Mouse (Mus musculus) liver (tissue): ENCODE results near the gene Zfp949.

Source experiments
- DNase-seq: peaks from one replicate; pipeline ENCODE4 v3.0.0-alpha.2; 2020; ENCODE audit warnings: mixed read lengths

Gene Zfp949

GRCm38 (mm10) chr9:88547851-88548613, at the start of gene Zfp949:
Gene Zfp949 (plus strand): TSS chr9:88548020.
- DNase-seq = peak; percentile 74

DNA sequence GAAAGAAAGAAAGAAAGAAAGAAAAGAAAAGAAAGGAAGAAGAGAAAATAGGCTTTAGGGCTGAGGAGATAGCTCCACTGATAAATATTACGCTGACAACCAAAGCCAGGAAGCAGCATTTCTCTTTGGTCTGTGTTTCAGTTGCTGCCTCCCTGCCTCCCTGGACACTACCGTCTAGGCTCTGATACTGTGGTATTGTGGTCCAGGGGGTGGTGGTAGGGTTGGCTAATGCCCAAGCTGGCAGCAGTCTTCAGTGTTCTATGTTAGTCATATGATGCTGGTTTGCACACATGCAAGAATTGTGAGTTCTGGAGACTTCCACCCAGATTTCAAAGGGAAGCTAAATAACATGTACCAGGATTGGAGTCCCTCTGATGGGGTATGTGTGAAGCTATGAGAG, 47.7 kb upstream of the Zfp949 start:
- DNase-seq = no peak

DNA sequence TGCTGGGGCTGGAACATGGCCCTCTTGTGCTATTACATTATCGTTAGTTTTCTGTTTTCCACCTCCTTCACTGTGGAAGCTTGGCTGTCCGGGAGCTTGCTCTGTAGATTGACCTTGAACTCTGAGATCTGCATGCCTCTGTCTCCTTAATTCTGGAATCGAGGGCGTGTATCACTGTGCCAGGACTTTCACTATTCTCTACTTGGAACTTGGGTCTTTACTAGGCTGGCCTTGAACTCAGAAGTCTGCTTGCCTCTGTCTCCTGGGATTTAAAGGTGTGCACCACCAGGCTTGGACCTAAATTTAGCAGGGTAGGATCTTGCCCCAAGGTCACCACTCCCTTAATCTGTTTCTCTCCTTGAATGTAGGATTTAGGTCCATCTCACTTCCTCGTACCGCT, 46.0 kb upstream of the Zfp949 start:
- DNase-seq = no peak

DNA sequence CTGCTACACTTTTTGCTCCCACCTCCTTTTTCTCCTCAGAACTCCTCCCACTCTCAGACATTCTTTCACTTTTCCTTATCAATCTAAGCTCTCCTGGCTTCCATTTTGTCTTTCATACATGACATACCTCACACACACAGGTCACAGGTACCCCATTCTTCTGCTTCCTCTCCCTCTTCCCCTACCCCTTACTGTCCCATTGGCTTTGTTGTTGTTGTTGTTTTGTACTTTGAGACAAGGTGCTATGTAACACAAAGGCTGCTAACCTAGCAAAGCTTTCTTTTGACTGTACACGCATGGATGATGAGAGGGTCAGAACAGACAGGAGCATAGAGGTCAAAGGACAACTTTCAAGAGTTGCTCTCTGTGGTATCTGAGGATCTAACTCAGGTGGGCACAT, 32.3 kb upstream of the Zfp949 start:
- DNase-seq = no peak

DNA sequence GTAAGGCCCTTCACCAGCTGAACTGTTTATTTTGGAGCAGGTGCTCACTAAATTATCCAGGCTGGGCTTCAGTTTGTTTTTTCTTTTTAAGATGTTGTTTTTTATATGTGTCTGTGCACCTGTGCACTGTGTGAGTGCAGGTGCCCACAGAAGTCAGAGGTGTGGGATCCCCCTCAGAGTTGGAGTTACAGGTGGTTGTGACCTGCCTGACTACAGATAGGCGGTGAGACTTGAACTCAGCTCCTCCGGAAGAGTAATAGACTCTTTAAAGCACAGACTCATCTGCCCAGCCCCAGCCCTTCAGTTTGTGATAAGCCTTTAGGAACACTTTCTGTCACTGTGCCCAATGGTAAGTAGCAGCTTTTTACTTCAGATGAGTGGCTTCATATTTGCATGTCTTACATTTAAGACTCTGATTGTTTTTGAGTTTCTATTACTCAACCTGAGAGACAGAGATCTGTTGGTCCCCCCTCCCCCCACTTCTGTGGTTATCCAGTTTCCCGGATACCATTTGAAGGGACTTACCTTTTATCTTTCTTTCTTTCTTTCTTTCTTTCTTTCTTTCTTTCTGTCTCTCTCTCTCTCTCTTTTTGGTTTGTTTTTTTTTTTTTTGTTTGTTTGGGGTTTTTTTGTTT, 31.3 kb upstream of the Zfp949 start:
- DNase-seq = no peak

- DNase-seq = no peak
Observed at GRCm38 (mm10) chr9:88519390-88520121, 28.3 kb upstream of the Zfp949 start.

GRCm38 (mm10) chr9:88520122-88520848, 27.5 kb upstream of the Zfp949 start:
- peak; percentile 20 for DNase-seq

GRCm38 (mm10) chr9:88520849-88521483, 26.9 kb upstream of the Zfp949 start:
- DNase-seq = no peak

GRCm38 (mm10) chr9:88521961-88522568, 25.8 kb upstream of the Zfp949 start:
- DNase-seq = no peak

DNA sequence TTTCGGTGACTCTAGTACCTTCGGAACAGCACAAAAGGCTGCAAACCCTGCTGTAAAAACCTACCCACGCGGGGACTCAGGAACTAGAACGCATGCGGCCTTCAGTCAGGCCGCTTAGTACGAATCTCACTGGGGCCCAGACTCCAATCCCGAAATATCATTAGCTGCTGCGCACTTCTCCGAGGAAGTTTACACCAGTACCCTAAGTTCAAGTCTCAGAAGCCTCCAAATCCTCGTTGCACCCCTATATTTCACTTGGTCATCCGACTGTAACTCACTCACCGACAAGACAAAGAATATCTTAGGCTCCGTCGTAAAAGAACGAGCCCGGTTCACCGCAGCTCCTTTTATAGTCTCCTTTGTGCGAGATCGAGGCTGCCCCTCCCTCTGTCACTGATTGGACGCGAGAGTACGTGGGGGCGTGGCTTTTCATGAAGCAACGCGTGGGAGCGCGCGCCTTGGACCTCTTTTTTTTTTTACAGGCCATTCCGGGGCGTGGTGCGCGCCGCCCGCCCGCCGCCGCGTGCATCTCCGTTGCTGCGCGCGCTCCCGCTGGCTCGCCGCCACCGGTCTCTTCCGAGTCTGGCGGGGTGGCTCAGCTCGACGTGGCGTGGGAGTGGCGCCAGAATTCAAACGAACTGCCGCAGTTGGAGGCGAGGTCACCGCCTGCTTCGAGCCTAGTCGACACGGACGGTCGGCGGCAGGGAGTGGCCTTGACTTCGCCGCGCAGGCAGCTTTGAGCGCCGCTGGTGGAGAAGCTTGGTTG, 25.1 kb upstream of the Zfp949 start:
- peak; percentile 97 for DNase-seq

DNA sequence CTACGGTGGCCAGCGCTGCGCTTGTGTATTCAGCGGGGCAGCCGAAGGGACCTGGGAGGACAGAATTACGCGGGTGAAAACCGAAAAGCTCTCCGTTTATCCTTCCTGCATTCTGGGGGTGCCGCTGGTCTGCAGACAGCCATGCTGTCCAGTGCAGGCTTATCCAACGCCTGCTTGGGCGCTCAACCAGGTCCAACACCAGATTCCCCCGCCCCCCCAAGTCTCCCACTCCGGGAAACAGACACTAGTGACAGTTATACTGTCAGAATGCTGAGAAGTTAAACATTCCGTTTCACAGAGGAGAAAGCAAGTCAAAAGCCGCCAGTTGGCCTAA, 24.5 kb upstream of the Zfp949 start:
- DNase-seq = no peak

DNA sequence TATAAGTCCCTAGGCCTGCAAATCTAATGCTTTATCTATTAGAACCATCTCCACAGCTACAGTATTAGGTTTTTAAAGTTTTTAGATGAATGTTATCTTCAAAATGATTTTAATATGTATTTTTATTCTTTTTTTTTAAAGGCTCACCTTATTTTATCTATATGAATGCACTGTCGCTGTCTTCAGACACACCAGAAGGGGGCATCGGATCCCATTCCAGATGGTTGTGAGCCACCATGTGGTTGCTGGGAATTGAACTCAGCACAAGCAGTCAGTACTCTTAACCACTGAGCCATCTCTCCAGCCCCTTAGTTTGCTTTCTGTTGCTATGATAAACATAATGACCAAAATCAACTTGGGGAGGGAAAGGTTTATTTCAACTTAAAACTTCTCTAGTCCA, 23.5 kb upstream of the Zfp949 start:
- DNase-seq = no peak

DNA sequence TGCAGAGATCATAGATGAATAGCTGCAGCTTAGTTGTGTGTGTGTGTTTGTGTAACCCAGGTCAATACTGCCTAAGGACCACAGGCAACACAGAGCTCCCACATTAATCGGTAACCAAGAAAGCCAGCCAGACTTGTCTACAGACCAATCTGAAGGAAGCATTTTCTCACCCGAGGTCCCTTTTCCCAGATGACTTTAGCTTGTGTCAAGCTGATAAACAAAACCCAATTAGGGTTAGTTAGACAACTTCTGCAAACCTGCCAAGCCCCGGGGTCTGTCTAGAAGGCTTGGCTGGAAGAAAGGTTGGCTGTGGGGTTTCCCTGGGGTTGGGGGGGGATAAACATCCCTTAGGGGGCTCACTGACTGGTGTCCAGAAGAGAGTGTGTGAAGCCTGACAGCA, 23.0 kb upstream of the Zfp949 start:
- DNase-seq = no peak

DNA sequence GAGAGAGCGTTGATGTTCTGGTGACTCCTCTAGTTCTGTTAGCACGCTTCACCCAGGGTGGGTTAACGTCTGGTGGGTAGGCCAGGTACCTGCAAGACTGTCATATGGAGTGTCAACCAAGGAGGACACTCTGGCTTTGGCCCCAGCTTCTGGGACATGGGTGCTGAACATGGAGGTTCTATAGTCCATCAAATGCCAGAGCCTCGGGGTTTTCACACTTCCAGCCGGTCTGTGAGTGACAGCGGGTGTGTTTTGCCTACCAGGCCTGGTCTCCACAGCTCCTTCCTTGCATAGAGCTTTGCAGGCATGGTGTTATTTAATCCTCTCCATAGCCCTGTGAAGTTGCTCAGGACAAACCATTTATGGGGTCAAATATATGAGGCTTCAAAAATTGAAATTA, 22.5 kb upstream of the Zfp949 start:
- no peak for DNase-seq

DNA sequence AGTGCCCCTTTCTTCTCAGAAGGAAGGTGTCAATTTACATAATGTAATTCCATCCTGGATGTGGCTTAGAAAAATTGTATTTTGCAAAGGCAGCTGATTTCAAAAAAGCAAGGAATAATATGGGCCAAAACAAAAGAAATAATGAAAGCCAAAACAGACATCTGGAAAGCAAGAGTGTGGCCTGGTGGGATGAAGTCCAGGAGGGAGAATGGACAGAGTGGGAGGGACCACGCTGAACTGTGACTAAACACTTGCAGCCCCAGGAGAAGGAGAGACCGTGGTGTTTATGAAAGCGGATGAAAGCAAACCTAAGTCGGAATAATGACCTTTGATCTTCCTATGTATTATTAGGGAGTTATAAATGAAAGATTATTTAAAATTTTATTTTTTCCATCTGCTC, 19.9 kb upstream of the Zfp949 start:
- DNase-seq = no peak

- DNase-seq = no peak
Observed at GRCm38 (mm10) chr9:88528736-88529135, 19.1 kb upstream of the Zfp949 start.

DNA sequence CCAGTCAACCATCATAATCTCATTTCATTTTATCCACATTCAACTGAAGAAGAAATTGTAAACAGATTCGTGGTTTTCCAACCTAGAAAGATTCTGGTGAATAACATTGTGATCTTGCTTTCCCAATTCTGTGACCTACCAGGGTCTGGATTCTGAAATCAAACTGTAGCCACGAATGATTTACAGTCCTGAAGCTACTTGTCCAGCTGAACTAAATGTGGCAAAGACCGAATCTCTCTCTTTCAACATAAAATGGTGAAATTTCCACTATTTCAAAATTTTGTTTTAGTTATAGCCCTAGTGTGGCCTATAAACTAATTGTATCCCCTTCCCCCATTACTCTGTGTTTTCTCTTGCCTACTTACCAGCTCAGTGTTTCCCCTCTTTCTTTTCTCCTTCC, 18.2 kb upstream of the Zfp949 start:
- DNase-seq = no peak

- no peak for DNase-seq
Observed at GRCm38 (mm10) chr9:88529979-88530580, 17.7 kb upstream of the Zfp949 start.

DNA sequence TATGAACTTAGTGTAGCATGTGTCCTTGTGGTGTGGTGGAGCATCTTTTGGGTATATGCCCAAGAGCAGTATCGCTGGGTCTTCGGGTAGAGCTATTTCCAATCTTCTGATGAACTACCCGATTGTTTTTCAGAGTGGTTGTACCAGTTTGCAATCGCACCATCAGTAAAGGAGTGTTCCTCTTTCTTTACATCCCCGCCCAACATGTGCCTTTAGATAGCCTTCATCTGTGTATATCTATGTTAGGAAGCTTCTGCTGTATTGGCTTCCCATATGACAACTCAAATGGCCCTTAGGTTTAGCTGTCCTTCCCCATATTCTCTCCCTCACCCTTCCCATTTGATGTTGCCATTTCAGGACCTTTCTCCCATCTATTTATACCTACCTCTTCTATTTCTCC, 13.7 kb upstream of the Zfp949 start:
- no peak for DNase-seq

DNA sequence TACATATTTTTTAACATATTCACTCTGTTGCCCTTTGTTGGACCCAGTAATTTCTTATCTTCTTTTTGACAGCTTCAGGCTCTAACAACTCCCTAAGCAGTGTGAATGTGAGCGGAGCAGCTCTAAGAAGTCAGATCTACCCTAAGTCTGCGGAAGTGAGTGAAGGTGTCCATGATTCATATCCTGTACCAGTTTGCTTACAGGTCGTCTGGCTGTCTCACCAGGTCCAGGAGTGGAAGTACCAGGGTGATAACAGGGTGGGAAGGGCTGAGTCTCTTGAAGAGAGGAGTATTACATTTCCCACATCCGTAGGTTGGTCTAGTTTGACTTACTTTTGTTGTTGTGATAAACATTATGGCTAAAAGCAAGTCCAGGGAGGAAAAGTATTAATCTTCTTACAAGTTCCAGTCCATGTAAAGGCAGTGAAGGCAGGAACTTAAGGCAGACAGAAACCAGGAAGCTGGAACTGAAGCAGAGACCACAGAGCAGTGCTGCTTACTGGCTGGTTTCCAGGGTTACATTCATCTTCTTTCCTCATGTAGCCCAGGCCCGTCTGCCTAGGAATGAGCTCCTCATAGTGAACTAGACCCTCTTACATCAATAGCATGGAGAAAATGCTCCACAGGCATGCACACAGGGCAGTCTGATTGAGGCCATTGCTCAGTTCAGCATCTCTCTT, 8.1 kb upstream of the Zfp949 start:
- no peak for DNase-seq

- DNase-seq = no peak
Observed at GRCm38 (mm10) chr9:88542816-88543215, 5.0 kb upstream of the Zfp949 start.
